Comparison of ENCODE assay signal across 7 mouse cellular contexts in genomic region chr11:97669829-97670228, GRCm38 (mm10). TPM values are rescaled to one million over a fixed set of nuclear protein-coding genes. Genes with fewer than 3 reads are reported as not detected.
A peak's percentile ranks its signal among the peaks of the same experiment; 100 is the strongest.
DNase-seq lines count a peak whose midpoint lies in the region; ATAC-seq and TF ChIP-seq lines count a peak whose summit lies in the region.

No protein-coding gene starts in this region.

- H3K27ac ChIP-seq in limb, embryonic 12.5 days: peak overlapping the region; percentile 23; the same call in 1 of the 2 replicates
- no peak overlapping the region for H3K27ac ChIP-seq in limb, embryonic 10.5 days
- H3K27ac ChIP-seq in cortical plate, adult 2 months (ENCODE audit: insufficient read depth, low read length): 0 out of 2 replicates have a peak overlapping the region, but pooled peaks have one; percentile 6

- TF ChIP-seq CTCF in cortical plate, adult 2 months (IDR thresholded peaks at IDR 0.05; ENCODE audit: extremely low read depth, insufficient read depth, low read length): no peak

- no peaks in the 10 kb centered on the region for H3K27me3 ChIP-seq in limb, embryonic 12.5 days
- H3K27me3 ChIP-seq in limb, embryonic 10.5 days (ENCODE audit: low read depth, poor library complexity, severe bottlenecking): 0 out of 2 replicates have a peak, but pooled peaks cover 3% of the 10 kb centered on the region

- no peak for ATAC-seq in limb, embryonic 12.5 days (ENCODE audit: insufficient number of reproducible peaks, insufficient read depth, low FRiP score, low TSS enrichment, low read depth)

- H3K9me3 ChIP-seq in limb, embryonic 12.5 days: no peaks in the 10 kb centered on the region
- no peaks in the 10 kb centered on the region for H3K9me3 ChIP-seq in limb, embryonic 10.5 days (replicated peaks)

- peaks cover 24% of the 10 kb centered on the region for H3K4me1 ChIP-seq in limb, embryonic 12.5 days (replicated peaks)
- peaks cover 47% of the 10 kb centered on the region for H3K4me1 ChIP-seq in limb, embryonic 10.5 days
- H3K4me1 ChIP-seq in cortical plate, adult 2 months (ENCODE audit: control insufficient read depth, insufficient read depth, low read length): peaks cover 19% of the 10 kb centered on the region

- H3K36me3 ChIP-seq in limb, embryonic 12.5 days: peaks cover 96% of the 10 kb centered on the region
- peaks cover 100% of the 10 kb centered on the region for H3K36me3 ChIP-seq in limb, embryonic 10.5 days

- WGBS in limb, embryonic 12.5 days: 35% methylated on average over 5 of the region's 6 CpGs
- 52% methylated on average over 6 of the region's 6 CpGs for WGBS in limb, embryonic 10.5 days

- no peak overlapping the region for H3K4me2 ChIP-seq in limb, embryonic 12.5 days

- TF ChIP-seq POLR2A in cortical plate, adult 2 months (IDR thresholded peaks at IDR 0.05; ENCODE audit: extremely low read depth, insufficient read depth, low read length): no peak

- DNase-seq in limb, embryonic 10.5 days (ENCODE audit: low spot score): no peak
- DNase-seq in heart, adult 9 months (ENCODE audit: low spot score in 2 of 2): peak; percentile 58 to 76
- peak; percentile 86 for DNase-seq in kidney, postnatal 10 days
- peak; percentile 67 for DNase-seq in testis, postnatal 14 days (ENCODE audit: low spot score)
- DNase-seq in urinary bladder, postnatal 10 days (ENCODE audit: low spot score): no peak

- H3K4me3 ChIP-seq in limb, embryonic 12.5 days (replicated peaks): no peak overlapping the region
- no peak overlapping the region for H3K4me3 ChIP-seq in limb, embryonic 10.5 days
- no peak overlapping the region for H3K4me3 ChIP-seq in cortical plate, adult 2 months (ENCODE audit: insufficient read depth, low read length)

- H3K9ac ChIP-seq in limb, embryonic 12.5 days (replicated peaks): no peak overlapping the region

RNA-seq across cellular contexts. Expression of gene Mllt6, which starts 6.6 kb away (rescaled TPM):
- polyA plus RNA-seq in limb, embryonic 12.5 days (2016; fragmentation: Nextera tagmentation; extraction: Ambion mirVana): 2.8 and 2.9 TPM in 2 replicates
- polyA plus RNA-seq in limb, embryonic 10.5 days (2016; fragmentation: Nextera tagmentation; extraction: Ambion mirVana): 2.5 TPM in 2 replicates
- 78.5 and 83.4 TPM in 2 replicates for polyA plus RNA-seq in cortical plate, adult 2 months (2012; rRNA removed)

RNA-seq across cellular contexts. Expression of gene Cisd3, which starts 15.8 kb away (rescaled TPM):
- polyA plus RNA-seq in limb, embryonic 12.5 days (2016; fragmentation: Nextera tagmentation; extraction: Ambion mirVana): 10.0 and 11.3 TPM in 2 replicates
- polyA plus RNA-seq in limb, embryonic 10.5 days (2016; fragmentation: Nextera tagmentation; extraction: Ambion mirVana): 9.4 and 15.3 TPM in 2 replicates
- 59.9 and 65.5 TPM in 2 replicates for polyA plus RNA-seq in cortical plate, adult 2 months (2012; rRNA removed)

RNA-seq across cellular contexts. Expression of gene Pcgf2, which starts 30.5 kb away (rescaled TPM):
- 20.2 and 20.3 TPM in 2 replicates for polyA plus RNA-seq in limb, embryonic 12.5 days (2016; fragmentation: Nextera tagmentation; extraction: Ambion mirVana)
- 21.0 and 21.5 TPM in 2 replicates for polyA plus RNA-seq in limb, embryonic 10.5 days (2016; fragmentation: Nextera tagmentation; extraction: Ambion mirVana)
- 64.1 and 72.2 TPM in 2 replicates for polyA plus RNA-seq in cortical plate, adult 2 months (2012; rRNA removed)

RNA-seq across cellular contexts. Expression of gene Psmb3, which starts 33.4 kb away (rescaled TPM):
- 481 TPM in 2 replicates for polyA plus RNA-seq in limb, embryonic 12.5 days (2016; fragmentation: Nextera tagmentation; extraction: Ambion mirVana)
- 626 and 675 TPM in 2 replicates for polyA plus RNA-seq in limb, embryonic 10.5 days (2016; fragmentation: Nextera tagmentation; extraction: Ambion mirVana)
- 249 and 256 TPM in 2 replicates for polyA plus RNA-seq in cortical plate, adult 2 months (2012; rRNA removed)

RNA-seq across cellular contexts. Expression of gene Epop, which starts 40.3 kb away (rescaled TPM):
- 16.4 and 16.9 TPM in 2 replicates for polyA plus RNA-seq in limb, embryonic 12.5 days (2016; fragmentation: Nextera tagmentation; extraction: Ambion mirVana)
- polyA plus RNA-seq in limb, embryonic 10.5 days (2016; fragmentation: Nextera tagmentation; extraction: Ambion mirVana): 16.1 and 23.8 TPM in 2 replicates
- 89.5 and 95.2 TPM in 2 replicates for polyA plus RNA-seq in cortical plate, adult 2 months (2012; rRNA removed)

Comparison
In these comparisons a context has a peak if more than half of its experiments do, and no peak if none do; other contexts are left out.
1. DNase-seq: peak in heart, adult 9 months (2 of 2), kidney, postnatal 10 days (single experiment) and testis, postnatal 14 days (single experiment); none in limb, embryonic 10.5 days (single experiment) and urinary bladder, postnatal 10 days (single experiment).
2. RNA of gene Mllt6, which starts 6.6 kb away (polyA plus RNA-seq): 78.5 to 83.4 TPM in cortical plate, adult 2 months; 2.8 to 2.9 TPM in limb, embryonic 12.5 days and 2.5 TPM in limb, embryonic 10.5 days; every median in the first group is over 10 times any median in the second.